Mouse (Mus musculus): ENCODE results near the gene Tmcc3. TPM values are rescaled to one million over a fixed set of nuclear protein-coding genes. Genes with fewer than 3 reads are reported as not detected.

Gene Tmcc3
- polyA plus RNA-seq, 1 experiment from 2014 or later = 8.0 TPM

GRCm38 (mm10) chr10:94461378-94461777, 149.6 kb downstream of the Tmcc3 start:
- no peak overlapping the region for H3K4me3 ChIP-seq
- H3K27me3 ChIP-seq = no peaks in the 10 kb centered on the region
- H3K9ac ChIP-seq = no peak overlapping the region
- 88% methylated on average over 3 of the region's 3 CpGs for WGBS
- H3K4me2 ChIP-seq = no peak overlapping the region
- H3K27ac ChIP-seq = no peak overlapping the region
- no peaks in the 10 kb centered on the region for H3K9me3 ChIP-seq (replicated peaks)
- H3K36me3 ChIP-seq = no peaks in the 10 kb centered on the region
- ATAC-seq (replicated peaks; ENCODE audit: insufficient number of reproducible peaks, insufficient read depth, low FRiP score, low read depth) = no peak
- H3K4me1 ChIP-seq (replicated peaks) = peaks cover 39% of the 10 kb centered on the region

DNA sequence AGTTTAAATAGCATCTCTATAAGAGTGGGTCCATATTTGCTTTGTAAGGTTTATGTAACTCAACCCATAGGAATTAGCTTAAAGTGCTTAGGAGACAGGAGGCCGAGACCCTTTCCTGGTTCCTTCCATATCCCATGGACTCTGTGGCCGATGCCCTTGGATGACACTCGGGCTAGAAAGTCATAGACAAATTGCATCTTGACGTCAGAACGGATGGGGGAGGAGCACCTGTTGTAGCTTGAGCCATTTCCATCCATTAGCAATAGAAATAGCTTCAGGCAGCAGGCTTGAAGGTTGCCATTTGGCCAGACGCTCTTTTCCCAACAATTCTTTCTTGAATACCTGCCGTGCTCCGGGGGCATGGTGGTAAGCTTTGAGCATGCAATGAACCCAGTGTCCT, 150.1 kb downstream of the Tmcc3 start:
- H3K36me3 ChIP-seq = no peaks in the 10 kb centered on the region
- H3K27ac ChIP-seq = 0 out of 2 replicates have a peak overlapping the region, but pooled peaks have one; percentile 56
- 86% methylated on average over 8 of the region's 8 CpGs for WGBS
- H3K27me3 ChIP-seq = no peaks in the 10 kb centered on the region
- no peak overlapping the region for H3K9ac ChIP-seq
- no peak overlapping the region for H3K4me2 ChIP-seq
- H3K9me3 ChIP-seq (replicated peaks) = no peaks in the 10 kb centered on the region
- ATAC-seq (replicated peaks; ENCODE audit: insufficient number of reproducible peaks, insufficient read depth, low FRiP score, low read depth) = no peak
- H3K4me3 ChIP-seq = no peak overlapping the region
- peaks cover 39% of the 10 kb centered on the region for H3K4me1 ChIP-seq (replicated peaks)

DNA sequence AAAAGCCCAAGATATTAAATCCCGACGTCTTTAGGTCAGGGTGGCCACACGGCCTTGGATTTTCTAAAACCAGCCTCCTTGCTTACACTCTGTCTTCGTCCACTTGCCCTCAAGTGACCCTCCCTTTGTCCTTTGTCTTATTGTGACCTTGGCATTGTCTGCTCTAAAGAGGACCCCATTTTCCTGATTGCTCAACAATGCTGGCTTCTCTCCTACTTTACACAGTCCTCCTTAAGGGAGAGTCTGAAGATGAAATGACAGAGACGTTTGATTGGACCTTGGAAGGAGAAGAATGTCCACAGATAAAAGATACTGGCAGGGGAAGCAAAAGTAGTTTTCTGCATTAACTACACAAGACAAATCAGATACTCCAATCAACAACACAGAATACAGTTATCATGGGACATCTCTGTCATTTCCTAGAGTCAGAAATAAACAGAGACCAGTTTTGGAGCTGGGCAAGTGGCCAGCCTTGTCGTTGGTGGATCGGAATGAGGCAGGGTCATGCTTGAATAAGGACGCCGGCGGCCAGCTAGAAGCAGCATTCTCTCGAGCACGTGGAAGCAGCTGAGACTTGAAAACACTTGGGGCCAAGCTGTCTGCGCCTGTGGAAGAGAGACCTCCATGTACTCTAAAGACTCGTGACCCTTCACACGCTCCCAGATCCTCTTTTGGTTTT, 150.8 kb downstream of the Tmcc3 start:
- Histone ChIP-seq H3K27me3 (no peaks in the 10 kb centered on the region), H3K9me3 (replicated peaks) (no peaks in the 10 kb centered on the region), H3K27ac (peak overlapping the region; percentile 56), H3K4me3 (no peak overlapping the region), H3K4me1 (replicated peaks) (peaks cover 39% of the 10 kb centered on the region), H3K4me2 (no peak overlapping the region), H3K36me3 (no peaks in the 10 kb centered on the region), H3K9ac (no peak overlapping the region)
- peak; percentile 72 for ATAC-seq (replicated peaks; ENCODE audit: insufficient number of reproducible peaks, insufficient read depth, low FRiP score, low read depth)
- WGBS = 28% methylated on average over 15 of the region's 15 CpGs

GRCm38 (mm10) chr10:94463410-94463809, 151.7 kb downstream of the Tmcc3 start:
- H3K9me3 ChIP-seq (replicated peaks) = no peaks in the 10 kb centered on the region
- H3K4me2 ChIP-seq = no peak overlapping the region
- peak overlapping the region; percentile 56; the same call in 1 of the 2 replicates for H3K27ac ChIP-seq
- H3K27me3 ChIP-seq = no peaks in the 10 kb centered on the region
- no peak for ATAC-seq (replicated peaks; ENCODE audit: insufficient number of reproducible peaks, insufficient read depth, low FRiP score, low read depth)
- H3K4me1 ChIP-seq (replicated peaks) = peaks cover 38% of the 10 kb centered on the region
- H3K36me3 ChIP-seq = no peaks in the 10 kb centered on the region
- H3K4me3 ChIP-seq = no peak overlapping the region
- H3K9ac ChIP-seq = no peak overlapping the region
- 63% methylated on average over 2 of the region's 2 CpGs for WGBS

DNA sequence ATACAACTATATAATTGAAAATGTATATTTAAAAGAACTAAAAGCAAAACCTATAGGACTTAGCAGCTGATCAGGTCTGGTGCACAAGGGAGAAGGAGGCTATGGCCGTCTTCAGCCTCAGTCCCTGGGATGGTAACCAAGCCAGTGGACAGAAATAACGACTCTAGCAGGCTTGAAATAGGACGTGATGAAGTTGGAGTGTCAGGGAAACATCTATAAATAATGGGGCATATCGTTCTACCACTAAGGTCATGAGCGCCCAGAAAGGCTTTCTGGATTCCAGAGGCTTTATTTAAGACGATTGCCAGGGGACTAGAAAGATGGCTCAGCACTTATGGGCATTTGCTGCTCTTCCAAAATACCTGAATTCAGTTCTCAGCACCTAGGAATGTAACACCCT, 153.9 kb downstream of the Tmcc3 start:
- no peak overlapping the region for H3K9ac ChIP-seq
- no peaks in the 10 kb centered on the region for H3K9me3 ChIP-seq (replicated peaks)
- ATAC-seq (replicated peaks; ENCODE audit: insufficient number of reproducible peaks, insufficient read depth, low FRiP score, low read depth) = no peak
- WGBS = 43% methylated on average over 6 of the region's 6 CpGs
- H3K27me3 ChIP-seq = no peaks in the 10 kb centered on the region
- H3K4me2 ChIP-seq = no peak overlapping the region
- H3K4me1 ChIP-seq (replicated peaks) = peaks cover 29% of the 10 kb centered on the region
- H3K36me3 ChIP-seq = no peaks in the 10 kb centered on the region
- H3K4me3 ChIP-seq = no peak overlapping the region
- H3K27ac ChIP-seq = peak overlapping the region; percentile 57

- Histone ChIP-seq H3K27me3 (no peaks in the 10 kb centered on the region), H3K4me3 (no peak overlapping the region), H3K9me3 (replicated peaks) (no peaks in the 10 kb centered on the region), H3K36me3 (no peaks in the 10 kb centered on the region), H3K4me1 (replicated peaks) (peaks cover 29% of the 10 kb centered on the region), H3K9ac (no peak overlapping the region), H3K27ac (no peak overlapping the region), H3K4me2 (no peak overlapping the region)
- 73% methylated on average over 7 of the region's 7 CpGs for WGBS
- ATAC-seq (replicated peaks; ENCODE audit: insufficient number of reproducible peaks, insufficient read depth, low FRiP score, low read depth) = no peak
These were observed 154.6 kb downstream of the Tmcc3 start for GRCm38 (mm10) chr10:94466313-94466712.

DNA sequence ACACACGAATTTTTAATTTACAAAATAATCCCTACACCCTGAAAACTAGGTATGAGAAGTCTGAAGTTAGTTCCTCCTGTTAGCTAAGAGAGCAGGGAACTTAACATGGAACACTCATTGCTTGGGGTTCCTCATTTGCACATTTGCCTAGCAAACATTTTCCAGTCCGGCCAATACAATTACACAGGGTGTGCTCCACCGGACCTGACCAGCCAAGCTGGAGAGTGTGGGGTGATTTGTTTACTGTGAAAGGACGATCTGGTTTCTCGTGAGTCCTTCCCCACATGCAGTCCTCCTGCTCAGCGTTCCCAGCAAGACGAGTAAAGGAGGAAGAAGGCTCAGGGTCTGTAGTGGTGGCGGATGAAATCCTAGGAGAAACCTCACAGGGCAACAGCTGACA, 159.7 kb downstream of the Tmcc3 start:
- no peaks in the 10 kb centered on the region for H3K9me3 ChIP-seq (replicated peaks)
- no peak overlapping the region for H3K4me2 ChIP-seq
- no peak for ATAC-seq (replicated peaks; ENCODE audit: insufficient number of reproducible peaks, insufficient read depth, low FRiP score, low read depth)
- no peak overlapping the region for H3K27ac ChIP-seq
- H3K27me3 ChIP-seq = no peaks in the 10 kb centered on the region
- no peaks in the 10 kb centered on the region for H3K36me3 ChIP-seq
- H3K4me3 ChIP-seq = no peak overlapping the region
- H3K9ac ChIP-seq = no peak overlapping the region
- 48% methylated on average over 8 of the region's 8 CpGs for WGBS
- H3K4me1 ChIP-seq (replicated peaks) = no peaks in the 10 kb centered on the region

- H3K4me3 ChIP-seq = no peak overlapping the region
- no peak for ATAC-seq (replicated peaks; ENCODE audit: insufficient number of reproducible peaks, insufficient read depth, low FRiP score, low read depth)
These were observed 161.8 kb downstream of the Tmcc3 start for GRCm38 (mm10) chr10:94473501-94473900.

GRCm38 (mm10) chr10:94474185-94474584, 162.4 kb downstream of the Tmcc3 start:
- Histone ChIP-seq H3K4me1 (replicated peaks) (no peaks in the 10 kb centered on the region), H3K4me3 (no peak overlapping the region), H3K4me2 (no peak overlapping the region), H3K9ac (no peak overlapping the region), H3K27me3 (no peaks in the 10 kb centered on the region), H3K27ac (no peak overlapping the region), H3K9me3 (replicated peaks) (no peaks in the 10 kb centered on the region), H3K36me3 (no peaks in the 10 kb centered on the region)
- 78% methylated on average over 5 of the region's 5 CpGs for WGBS
- no peak for ATAC-seq (replicated peaks; ENCODE audit: insufficient number of reproducible peaks, insufficient read depth, low FRiP score, low read depth)

More at GRCm38 (mm10) chr10:94473501-94473900, 161.8 kb downstream of the Tmcc3 start:
- Histone ChIP-seq H3K9me3 (replicated peaks) (no peaks in the 10 kb centered on the region), H3K36me3 (no peaks in the 10 kb centered on the region), H3K27me3 (no peaks in the 10 kb centered on the region), H3K27ac (no peak overlapping the region), H3K4me2 (no peak overlapping the region), H3K9ac (no peak overlapping the region), H3K4me1 (replicated peaks) (no peaks in the 10 kb centered on the region)
- 78% methylated on average over 5 of the region's 5 CpGs for WGBS

GRCm38 (mm10) chr10:94477366-94478225, 165.8 kb downstream of the Tmcc3 start:
- H3K36me3 ChIP-seq = no peaks in the 10 kb centered on the region
- WGBS = 81% methylated on average over 13 of the region's 13 CpGs
- no peak overlapping the region for H3K9ac ChIP-seq
- 0 out of 2 replicates have a peak, but pooled peaks cover 3% of the 10 kb centered on the region for H3K4me1 ChIP-seq (replicated peaks)
- H3K27me3 ChIP-seq = no peaks in the 10 kb centered on the region
- H3K27ac ChIP-seq = no peak overlapping the region
- no peak overlapping the region for H3K4me3 ChIP-seq
- no peak overlapping the region for H3K4me2 ChIP-seq
- 0 out of 2 replicates have a peak, but pooled peaks cover 6% of the 10 kb centered on the region for H3K9me3 ChIP-seq (replicated peaks)
- ATAC-seq (replicated peaks; ENCODE audit: insufficient number of reproducible peaks, insufficient read depth, low FRiP score, low read depth) = no peak

DNA sequence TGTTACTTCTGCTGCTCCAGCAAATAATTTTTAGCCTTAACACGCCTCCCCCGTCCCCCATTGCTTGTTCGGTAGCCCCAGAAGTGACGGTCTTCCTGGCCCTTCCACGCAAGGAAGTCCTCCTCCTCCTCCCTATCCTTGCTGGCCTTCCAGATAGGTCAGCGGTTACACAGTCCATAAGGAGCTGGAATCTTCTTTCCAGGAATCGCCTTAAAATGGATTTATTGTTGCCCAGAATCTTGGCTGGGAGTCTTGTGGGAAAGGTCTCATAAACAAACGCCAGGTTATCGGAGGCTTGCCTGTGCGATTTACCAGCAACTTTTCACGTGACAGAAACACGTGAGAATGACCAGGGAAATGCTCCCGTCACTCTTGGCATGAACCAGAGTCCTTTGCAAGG, 167.9 kb downstream of the Tmcc3 start:
- WGBS = 60% methylated on average over 13 of the region's 13 CpGs
- Histone ChIP-seq H3K9ac (no peak overlapping the region), H3K27ac (peak overlapping the region; percentile 59), H3K4me3 (no peak overlapping the region), H3K36me3 (no peaks in the 10 kb centered on the region), H3K27me3 (no peaks in the 10 kb centered on the region), H3K9me3 (replicated peaks) (0 out of 2 replicates have a peak, but pooled peaks cover 6% of the 10 kb centered on the region), H3K4me1 (replicated peaks) (0 out of 2 replicates have a peak, but pooled peaks cover 3% of the 10 kb centered on the region), H3K4me2 (0 out of 2 replicates have a peak overlapping the region, but pooled peaks have one; percentile 24)
- ATAC-seq (replicated peaks; ENCODE audit: insufficient number of reproducible peaks, insufficient read depth, low FRiP score, low read depth) = 0 out of 2 replicates have a peak, but pooled peaks have one; percentile 31
